Mouse (Mus musculus): ENCODE measurements around the gene Ptprf.

Ptprf gene

DNA sequence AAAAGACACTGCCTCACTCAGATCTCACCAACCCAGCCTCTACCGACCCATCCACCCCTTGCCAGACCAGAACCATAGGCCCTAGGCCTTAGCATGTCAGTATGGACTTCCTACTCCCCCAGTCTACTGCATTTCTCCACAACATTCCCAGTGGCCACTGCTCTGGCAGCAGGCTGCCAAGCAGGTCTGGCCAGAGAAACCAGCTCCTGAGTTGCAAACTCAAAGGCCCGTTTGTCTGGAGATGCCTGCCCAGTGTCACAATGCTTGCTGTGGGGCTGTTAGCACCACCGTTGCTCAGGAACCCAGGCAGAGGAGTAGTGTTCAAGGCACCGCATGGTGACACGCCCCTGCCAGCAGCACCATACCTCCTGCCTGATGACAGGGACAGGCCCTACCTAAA, 5.0 kb downstream of the Ptprf start:
- no peak for DNase-seq (ENCODE audit: low spot score)

DNA sequence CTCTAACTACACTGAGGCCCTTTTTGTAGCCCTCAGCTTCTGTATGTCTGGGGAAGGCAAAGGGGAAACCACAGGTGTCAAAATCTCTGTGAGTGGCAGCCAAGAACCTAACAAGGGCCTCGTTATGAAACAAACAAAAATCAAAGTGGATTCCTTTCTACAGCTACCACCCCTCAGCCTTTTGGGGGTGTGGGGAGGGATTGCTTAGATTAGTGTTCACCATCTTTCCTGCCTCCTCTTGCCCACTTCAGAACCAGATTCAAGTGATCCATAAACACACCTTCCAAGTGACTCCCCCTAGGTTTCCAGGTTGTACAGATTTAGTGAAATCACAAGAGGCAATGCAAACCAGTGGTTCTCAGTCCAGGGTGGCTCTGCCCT, 9.0 kb downstream of the Ptprf start:
- no peak for DNase-seq (ENCODE audit: low spot score)

DNA sequence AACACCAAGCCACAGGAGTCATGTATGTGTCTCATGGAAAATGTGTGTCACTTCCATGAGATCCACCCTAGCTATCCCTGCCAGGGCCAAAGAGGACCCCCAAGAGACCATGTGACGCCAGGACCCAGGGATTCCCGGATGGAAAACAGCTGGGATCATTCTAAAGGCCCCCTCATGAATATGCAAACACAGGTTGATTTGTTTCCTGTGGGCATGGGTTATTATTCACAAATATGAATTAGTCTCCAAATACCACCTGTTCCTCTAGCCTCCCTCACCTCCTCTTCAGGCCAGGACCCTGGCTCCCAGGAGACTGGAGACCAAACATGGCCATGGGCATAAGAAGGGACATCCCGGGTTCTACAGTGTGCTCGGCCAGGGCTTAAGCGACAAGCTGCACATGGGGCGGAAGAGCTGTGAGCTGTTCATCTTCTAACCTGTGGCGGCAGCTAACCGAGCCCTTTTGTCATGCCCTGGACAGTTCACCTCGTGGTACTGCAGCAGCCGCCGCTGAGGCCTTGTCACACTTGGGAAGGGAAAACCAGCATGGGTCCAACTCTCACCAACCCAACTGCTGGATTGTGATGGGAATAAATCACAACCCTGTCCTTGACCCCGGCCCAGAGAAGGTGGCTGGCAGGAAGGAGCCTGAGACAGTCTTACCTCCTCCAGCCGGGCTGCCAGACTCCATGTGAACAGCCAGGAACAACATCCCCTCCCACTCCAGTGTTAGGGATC, 9.6 kb downstream of the Ptprf start:
- no peak for DNase-seq (ENCODE audit: low spot score)

DNA sequence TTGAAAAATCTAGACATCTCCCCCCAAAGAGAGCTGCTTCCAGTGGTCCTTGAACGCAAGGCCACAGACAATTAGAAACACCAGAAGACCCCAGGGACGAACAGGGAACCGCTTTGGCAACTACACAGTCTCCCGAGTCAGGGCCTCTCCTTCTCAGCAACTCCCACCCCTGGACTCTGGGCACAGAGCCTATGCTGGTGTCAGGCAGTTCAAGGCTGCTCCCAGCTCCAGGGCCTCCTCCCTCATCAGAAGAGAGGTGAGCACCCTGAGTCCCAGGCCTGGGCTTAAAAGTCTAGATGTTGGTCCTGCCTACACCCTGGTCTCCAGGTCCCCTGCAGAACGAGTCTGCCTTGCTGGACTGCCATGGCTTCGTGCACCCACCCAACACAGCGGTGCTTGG, 10.7 kb downstream of the Ptprf start:
- DNase-seq (ENCODE audit: low spot score) = no peak

DNA sequence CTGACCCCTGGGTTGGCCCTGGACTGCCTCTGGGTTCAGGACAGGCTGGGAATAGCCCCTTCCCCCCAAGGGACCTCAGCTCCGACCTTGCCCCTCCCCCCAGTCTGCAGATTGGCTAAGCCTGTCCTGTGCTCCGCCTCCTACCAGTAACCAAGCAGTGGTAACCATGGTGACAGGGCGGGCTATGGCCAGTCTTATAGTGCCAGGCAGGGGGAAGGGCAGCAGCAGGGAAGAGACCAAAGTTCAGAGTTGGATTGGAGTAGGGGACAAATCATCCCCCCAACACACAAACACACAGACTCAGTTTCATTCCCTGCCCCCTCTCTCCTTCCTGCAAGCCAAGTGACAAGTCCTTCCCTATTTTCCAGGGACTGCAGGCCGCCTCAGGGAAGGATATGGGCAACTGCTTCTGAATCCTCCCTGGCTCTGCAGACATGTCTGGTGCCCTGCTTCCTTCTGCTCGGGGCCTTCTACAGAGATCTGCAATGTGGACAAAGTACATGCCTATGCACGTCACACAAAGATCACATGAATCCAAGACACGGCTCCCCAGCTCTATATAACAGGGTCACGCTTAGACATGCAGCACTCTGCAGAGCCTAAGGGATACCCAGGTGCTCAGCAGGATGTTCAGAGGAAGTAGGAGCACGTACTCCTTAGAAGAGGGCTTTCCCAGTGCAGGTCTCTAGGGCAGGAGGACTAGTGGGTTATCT, 14.5 kb downstream of the Ptprf start:
- no peak for DNase-seq (ENCODE audit: low spot score)

DNA sequence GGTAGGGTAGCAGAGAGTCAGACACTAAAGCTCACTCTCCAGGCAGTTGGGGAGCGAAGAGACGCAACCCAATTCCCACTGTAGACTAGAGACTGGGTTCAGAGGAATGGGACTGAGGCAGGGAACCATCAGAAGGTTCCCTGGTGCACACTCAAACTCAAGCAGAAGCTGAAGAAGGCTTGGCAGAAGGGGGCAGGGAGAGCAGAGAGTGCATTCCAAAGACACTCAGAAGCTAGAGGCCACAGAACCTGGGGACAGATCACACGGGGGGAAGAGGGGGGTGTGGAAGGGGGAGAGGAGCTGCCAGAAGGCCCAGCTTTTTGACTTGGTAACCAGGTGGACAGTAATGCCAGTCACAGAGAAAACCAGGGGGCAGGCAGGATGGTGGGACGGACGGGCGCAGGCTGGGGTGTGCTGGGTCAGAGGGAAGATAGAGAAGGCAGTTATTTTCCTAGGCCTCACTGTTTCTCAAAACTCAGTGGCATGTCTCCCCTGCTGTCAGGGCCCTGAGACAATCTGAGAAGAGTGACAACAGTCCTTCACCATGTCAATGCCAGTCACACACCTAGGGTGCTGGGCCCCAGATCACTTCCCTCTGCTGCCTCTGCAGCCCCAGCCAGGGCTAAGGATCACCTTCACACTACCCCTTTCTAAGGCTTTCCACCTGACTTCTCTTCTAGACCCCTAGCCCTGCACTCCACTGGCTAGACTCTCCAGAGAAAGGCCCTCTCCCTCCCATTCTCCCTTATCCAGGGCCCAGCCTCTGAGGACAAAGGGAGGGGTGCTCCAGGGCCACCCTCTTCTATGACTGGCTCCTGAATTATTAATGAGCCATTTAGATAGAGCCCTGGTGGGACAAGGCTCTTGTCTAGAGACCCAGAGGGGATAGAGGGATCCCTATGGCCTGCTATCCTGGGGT, 15.3 kb downstream of the Ptprf start:
- DNase-seq (ENCODE audit: low spot score) = no peak

DNA sequence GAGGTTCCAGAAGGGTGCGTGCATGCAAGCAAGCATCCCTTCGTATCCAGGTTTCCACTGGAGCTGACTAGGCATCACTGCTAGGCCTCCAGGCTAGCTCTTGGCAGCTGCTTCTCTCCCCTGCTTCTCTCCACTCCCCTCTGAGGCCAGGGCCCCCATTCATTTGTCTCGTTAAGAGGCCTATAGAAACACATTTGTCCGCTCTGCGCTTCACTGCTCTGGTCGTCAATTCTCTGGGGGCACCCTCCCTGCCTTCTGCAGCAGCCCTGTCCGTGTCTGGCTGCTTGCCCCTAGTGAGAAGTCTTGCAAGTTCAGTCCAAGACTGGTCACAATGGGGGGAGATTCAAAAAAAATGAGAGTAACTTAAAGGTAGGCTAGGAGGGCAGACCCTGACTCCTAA, 16.7 kb downstream of the Ptprf start:
- no peak for DNase-seq (ENCODE audit: low spot score)

DNA sequence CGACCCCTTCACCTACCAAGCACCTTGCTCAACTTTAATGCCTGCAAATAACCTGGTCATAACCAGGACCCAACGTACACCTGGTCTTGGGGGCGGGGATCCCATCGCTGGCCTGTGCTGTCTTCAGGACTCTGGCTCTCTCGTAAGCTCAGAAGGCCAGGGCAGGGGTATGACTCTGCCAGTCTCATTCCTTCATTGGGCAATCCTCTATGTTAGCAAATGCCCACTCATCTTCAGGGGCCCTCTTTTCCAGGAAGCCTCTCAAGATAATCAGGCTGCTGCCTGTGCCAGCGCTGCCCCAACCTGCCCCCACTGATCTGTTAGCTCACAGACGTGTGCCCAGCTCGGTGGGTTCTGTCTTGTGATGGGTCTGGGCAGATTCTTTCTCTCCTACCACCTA, 17.2 kb downstream of the Ptprf start:
- no peak for DNase-seq (ENCODE audit: low spot score)

DNA sequence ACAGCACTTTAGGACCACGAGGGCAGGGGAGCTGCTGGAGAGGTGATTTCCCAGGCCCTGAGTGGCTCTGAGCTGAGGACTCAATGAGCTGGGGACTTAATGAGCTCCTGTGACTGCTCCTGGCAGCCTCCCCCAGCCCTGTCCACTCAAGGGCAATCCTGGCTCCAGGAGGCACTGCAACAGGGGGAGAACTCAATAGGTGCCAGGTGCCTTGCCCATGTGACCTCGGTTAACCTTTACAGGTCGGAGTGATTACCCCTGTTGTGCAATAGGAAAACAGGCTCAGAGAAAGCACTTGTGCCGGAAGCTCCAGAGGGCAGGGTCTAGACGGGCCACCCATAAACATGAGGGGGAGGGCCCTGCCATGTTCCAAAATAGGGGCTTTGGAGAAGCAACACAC, 17.7 kb downstream of the Ptprf start:
- no peak for DNase-seq (ENCODE audit: low spot score)

DNA sequence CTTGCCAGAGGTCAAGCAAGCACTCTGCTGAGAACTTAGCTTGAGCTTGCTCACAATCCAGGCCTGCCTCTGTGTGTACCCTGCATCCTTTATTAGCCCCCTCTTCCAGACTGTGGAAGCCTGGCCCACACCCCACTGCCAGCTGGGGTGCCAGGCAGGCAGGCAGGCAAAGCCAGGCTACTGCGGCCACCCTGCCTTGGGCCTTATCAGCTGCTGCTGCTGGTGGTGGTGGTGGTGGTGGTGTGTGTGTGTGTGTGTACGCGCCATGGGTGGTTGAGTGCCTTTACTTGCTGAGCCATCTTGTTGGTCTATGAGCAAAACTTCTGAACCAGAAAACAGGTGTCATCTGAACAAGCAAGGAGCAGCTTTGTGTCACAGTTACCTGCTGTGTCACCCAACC, 18.3 kb downstream of the Ptprf start:
- no peak for DNase-seq (ENCODE audit: low spot score)

DNA sequence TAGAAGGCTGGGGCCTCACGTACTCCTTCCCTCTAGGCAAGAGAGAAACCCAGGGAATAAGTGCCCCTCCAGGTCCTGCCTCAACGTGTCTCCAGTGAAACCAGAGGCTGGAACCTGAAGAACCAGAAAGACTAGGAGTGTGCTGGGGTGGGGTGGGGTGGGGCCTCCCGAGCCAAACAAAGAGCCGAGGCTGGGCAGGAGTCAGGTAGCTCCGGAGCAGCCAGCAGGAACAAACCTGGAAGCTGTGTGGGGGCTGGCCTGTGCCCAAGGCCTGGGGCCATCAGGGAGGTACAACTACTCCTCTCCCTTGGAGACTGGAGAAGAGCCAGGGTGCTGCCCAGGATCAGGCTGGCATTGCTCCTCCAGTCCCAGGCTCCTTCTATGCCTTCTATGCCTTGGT, 18.9 kb downstream of the Ptprf start:
- DNase-seq (ENCODE audit: low spot score) = no peak

DNA sequence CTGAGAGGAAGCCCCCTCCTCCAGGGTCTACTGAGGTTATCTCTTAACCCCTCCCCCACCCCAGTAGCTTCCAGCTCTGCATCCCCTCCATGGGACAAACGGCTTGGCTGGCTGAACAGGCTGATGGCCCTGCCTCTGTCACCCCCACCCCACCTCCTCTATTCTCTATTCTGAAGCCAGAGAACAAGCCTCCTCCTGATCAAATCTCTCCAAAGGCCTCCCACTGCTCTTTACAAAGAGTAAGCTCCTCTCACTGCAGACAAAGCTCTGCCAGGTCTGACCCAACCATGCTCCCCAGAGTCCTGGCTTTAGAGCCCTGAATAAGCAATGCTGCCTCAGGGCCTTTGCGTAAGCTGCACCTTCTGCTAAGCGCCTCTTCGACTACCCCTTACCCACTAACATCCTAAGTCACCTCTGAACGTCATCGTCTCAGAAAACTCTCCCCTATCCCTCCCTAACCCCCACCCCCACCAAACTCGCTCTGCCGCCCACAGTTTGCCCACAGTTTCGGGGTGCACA, 19.6 kb downstream of the Ptprf start:
- no peak for DNase-seq (ENCODE audit: low spot score)

DNA sequence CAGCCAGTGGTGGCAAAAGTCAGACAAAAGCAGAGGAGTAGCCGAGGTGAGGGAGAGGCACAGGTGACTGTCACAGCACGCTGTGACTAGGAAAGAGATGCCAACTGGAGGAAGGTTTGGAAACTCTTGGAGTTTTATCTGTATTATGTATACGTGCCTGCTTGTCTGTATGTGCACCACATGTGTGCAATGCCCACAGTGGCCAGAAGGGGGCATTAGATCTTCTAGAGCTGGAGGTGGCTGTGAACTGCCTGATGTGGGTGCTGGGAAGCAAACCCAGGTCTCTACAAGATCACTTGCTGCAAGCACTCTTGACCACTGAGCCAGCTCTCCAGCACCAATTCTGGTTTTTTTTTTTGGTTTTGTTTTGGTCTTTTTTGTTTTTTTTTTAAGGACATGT, 20.5 kb downstream of the Ptprf start:
- DNase-seq (ENCODE audit: low spot score) = no peak

DNA sequence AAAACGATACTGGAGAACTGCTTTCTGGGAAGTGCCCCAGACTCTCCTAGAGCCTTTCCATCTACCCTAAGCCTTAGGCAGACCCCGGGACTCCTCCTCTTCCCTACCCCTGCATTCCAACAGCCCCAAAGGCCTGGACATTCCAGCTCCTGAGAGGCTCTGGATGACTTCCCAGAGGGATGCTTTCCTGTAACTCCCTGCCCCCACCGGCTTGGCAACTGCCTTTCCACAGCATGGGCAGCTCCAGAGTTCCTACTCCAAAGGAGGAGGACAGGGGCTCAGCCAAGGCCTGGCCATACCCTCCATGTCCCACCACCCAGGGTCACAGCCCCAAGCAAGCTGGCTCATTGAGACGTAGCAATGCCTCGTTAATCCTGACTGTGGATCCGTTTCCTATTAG, 21.2 kb downstream of the Ptprf start:
- DNase-seq (ENCODE audit: low spot score) = no peak

DNA sequence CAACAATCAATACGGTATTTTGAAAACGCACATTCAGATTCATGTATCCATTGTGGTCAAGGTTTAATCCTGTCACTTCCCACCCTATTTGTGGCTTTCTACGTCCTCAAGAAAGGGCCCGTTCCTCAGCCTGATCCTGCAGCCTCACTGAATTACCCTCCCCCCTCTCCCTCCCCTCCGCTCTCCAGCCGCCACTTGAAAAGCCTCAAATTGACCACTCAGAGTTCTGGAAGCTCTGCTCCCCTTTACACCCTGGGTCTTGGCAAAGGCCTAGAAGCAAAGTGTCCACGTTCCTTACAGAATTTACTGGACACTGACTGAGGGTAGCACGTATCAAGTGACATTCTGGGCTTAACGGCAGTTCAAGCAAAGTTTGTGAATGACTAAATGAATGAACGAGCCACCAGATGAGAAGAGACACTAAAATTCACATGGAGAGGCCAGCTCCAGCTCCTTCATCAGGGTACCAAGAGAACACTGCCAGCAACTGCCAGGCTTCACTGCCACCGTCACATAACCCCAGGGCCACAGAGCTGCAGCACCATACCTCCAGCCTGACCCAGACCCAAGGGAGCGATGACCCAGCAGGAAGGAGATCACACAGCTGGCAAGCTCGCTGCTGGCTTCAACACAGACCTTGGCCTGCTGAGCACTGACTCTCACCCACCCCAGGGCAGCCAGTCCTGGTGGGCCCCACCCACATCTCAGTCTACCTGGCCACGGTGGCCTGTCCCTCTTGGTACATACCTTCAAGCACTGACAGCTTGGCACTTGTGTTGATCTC, 22.6 kb downstream of the Ptprf start:
- DNase-seq (ENCODE audit: low spot score) = no peak

DNA sequence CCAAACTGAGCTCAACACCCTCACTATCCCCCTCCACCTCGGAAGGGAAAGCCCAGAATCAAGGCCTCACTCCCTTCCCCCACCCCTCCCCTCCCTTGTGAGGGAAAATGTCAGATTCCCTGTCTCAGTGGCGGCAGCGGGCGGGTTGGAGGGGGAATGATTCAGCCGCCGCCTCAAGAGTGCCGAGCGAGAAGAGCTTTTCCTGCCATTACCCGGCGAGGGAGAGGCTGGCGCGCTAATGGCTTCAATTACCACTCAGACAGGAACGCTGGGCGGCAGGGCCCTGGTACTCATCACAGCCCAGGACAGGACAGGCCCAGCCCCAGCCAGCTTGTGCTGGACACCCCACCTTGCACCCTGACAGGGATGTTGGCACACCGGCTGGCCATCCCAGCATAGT, 25.6 kb downstream of the Ptprf start:
- no peak for DNase-seq (ENCODE audit: low spot score)

DNA sequence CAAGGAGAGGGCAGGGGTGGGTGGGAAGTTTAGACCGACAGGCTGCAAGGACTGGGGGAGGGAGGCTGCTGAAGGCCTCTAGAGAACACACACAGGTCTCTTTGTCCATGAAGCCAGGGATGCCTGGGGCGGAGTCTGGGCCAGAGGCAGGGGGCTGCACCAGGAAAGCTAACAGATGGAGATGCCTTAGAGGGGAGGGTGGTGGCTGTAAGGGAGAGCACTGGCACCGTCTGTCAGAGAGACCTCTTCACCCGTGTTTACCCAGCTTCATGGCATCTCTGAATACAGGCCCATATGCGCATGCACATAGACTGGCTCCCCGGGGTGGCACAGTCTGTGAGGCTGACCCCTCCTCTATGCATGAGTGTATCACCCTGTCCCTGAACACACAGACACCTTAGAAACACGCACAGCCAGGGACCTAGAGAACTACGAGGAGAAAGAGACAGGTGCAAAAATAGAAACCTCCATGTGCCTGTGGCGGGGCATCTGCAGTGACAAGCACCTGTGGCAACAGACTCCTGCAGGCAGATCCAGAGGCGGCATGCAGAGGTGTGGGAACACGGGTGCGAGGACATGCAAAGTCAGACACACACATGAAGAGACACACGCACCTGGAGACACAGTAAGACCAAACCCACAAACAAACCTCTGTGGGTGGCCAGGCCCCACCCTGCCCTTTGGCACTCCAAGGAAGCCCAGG, 29.3 kb downstream of the Ptprf start:
- DNase-seq (ENCODE audit: low spot score) = no peak

DNA sequence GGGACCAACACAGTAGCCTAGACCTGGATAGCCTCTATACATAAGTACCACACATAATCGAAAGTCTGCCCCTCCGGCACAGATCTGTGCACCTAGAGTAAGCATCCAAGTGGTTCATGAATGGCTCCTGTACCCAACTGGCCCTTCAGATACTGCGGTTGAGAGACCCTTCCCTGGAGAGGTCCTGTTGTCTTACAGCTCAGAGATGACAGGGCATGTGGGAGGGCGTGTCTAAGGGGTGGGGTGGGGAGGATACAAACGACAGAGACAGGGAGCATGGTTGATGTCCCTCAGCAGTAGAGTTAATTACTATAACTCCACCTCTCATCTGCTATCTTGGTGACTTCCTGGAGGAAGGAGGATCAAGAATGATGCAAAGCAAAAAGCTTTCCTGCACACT, 29.9 kb downstream of the Ptprf start:
- no peak for DNase-seq (ENCODE audit: low spot score)

DNA sequence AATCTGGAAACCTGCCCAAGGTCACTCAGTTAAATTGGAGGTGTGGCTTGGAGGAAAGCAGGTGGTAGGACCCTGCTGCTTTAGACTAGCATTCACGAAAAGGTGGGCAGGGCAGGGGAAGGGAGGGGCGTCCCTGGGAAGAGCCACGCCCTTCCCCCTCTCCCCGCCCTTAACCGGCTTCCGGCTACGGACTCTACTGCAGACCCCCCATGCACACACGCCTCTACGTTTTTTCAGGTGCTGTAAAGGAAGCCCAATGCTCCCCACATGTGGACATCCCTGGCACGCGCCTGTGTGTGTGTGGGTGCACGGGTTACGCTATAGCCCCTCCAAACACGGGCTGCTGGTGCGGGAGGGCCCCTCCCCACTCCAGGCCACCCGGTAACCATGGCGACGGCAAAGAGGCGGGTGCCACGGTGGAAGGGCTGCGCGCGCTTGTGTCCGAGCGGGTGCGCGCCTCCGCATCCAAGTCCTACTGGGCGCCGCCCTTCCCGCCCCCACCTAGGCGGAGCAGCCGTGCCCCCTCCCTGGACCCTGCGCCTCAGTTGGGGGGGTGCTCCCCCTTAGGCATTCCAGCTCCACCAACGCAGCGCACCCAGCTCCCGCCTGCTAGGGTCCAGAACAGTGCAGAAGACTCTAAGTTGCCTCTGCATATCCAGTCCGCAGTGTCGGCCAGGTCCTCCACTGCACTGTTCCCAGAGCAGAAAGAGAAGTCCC, 30.5 kb downstream of the Ptprf start:
- DNase-seq (ENCODE audit: low spot score) = peak; percentile 52

DNA sequence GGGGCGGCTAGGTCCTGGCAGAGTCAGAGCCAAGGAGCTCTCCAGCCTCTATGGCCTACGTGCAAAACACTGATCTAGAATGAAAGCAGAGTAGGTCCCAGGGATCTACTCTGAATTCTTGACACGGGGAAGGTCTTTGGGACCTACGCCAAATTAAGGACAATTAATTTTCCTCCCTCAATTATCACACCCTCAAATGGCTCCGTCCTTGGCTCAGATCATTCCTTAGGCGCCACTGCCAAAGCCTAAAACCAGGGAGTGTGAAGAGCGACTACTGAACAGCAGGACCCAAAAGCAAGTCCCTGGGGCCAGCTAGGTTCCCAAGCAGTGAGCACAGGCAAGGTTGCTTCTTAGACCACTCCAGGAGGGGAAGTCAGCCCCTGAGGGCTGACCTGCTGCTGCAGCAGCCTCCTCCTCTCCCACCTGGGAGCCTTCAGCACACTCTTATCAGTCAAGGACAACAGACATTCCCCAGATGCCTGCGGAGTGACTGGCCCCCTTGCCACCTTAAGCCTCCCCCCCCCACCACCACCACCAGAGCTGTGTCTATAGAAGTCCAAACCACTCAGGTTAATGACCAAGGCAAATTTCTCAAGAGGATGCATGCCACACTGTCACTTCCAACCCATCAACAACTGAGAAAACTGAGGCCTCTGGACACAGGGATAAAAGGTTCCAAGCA, 31.3 kb downstream of the Ptprf start:
- no peak for DNase-seq (ENCODE audit: low spot score)

Data from ovary, postnatal 10 days (tissue).